Mouse (Mus musculus) midbrain, embryonic 13.5 days (tissue): ENCODE measurements around the gene Pde4dip. TPM values are rescaled to one million over a fixed set of nuclear protein-coding genes. Genes with fewer than 3 reads are reported as not detected.

Experiments
- ATAC-seq: fragments of 200-750 bp; cut with Nextera tagmentation; 2 replicates; pipeline ENCODE4 v1.8.0; 2017; ENCODE audit warnings: mild to moderate bottlenecking, moderate TSS enrichment, moderate library complexity
- H3K27ac ChIP-seq: fragments of 300-500 bp; sonication (generic); 2 replicates; pipeline ENCODE4 v1.5.1; 2015; ENCODE audit warnings: inconsistent platforms, mild to moderate bottlenecking, moderate library complexity
- H3K27me3 ChIP-seq: fragments of 300-500 bp; sonication (generic); 2 replicates; pipeline ENCODE4 v1.6.1; 2015; ENCODE audit warnings: mild to moderate bottlenecking, inconsistent platforms
- H3K36me3 ChIP-seq: fragments of 300-500 bp; sonication (generic); 2 replicates; pipeline ENCODE4 v1.6.1; 2015; ENCODE audit warnings: mild to moderate bottlenecking, inconsistent platforms
- H3K4me1 ChIP-seq: fragments of 300-500 bp; sonication (generic); replicated peaks from 2 replicates; pipeline ENCODE4 v1.6.1; 2015; ENCODE audit warnings: inconsistent platforms
- H3K4me2 ChIP-seq: fragments of 300-500 bp; sonication (generic); replicated peaks from 2 replicates; pipeline ENCODE4 v1.6.1; 2015; ENCODE audit warnings: moderate library complexity, mild to moderate bottlenecking, inconsistent platforms
- H3K4me3 ChIP-seq: fragments of 300-500 bp; sonication (generic); replicated peaks from 2 replicates; pipeline ENCODE4 v1.5.1; 2015; ENCODE audit warnings: mild to moderate bottlenecking, inconsistent platforms
- H3K9ac ChIP-seq: fragments of 300-500 bp; sonication (generic); replicated peaks from 2 replicates; pipeline ENCODE4 v1.6.1; 2015; ENCODE audit warnings: mild to moderate bottlenecking, inconsistent platforms
- H3K9me3 ChIP-seq: fragments of 300-500 bp; sonication (generic); 2 replicates; pipeline ENCODE4 v1.6.1; 2016; ENCODE audit warnings: mild to moderate bottlenecking, inconsistent platforms
- WGBS: fragments of 180-500 bp; shearing (Covaris S2); methylation state at CpG from one replicate; pipeline ENCODE4 v1.1.7; 2015; 5-methylcytosine and 5-hydroxymethylcytosine counted together
- polyA plus RNA-seq: library from polyadenylated mRNA; unstranded; fragments of >200 nt; fragmentation: Nextera tagmentation; extraction: Ambion mirVana; gene quantifications from 2 replicates; pipeline ENCODE4 v1.2.1, GENCODE M21; 2015

The Pde4dip gene
- polyA plus RNA-seq, 1 experiment from 2014 or later: 46.6 TPM

GRCm38 (mm10) chr3:97830622-97831021, 57.9 kb downstream of the Pde4dip start:
- 86% methylated on average over 2 of the region's 2 CpGs for WGBS
- ATAC-seq: no peak

DNA sequence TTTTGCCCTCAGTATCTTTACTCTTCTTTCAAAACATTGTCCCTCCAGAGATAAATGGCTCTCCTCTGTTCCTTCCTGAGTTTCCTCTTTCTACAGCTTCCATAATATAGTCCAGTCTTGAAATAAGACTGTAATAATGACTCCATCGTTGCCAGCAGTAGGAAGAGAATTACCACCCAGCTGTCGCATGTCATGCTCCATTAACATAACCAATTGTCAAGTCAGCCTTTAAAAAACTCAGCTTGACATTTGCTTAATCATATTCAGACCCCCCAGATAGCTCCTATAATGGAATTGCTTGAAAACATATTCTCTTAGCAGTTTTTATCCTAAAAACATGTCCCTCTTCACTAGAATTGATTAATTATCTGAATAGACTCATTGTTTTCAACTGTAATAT, 58.4 kb downstream of the Pde4dip start:
- Histone ChIP-seq H3K4me3 (no peak overlapping the region), H3K4me2 (no peak overlapping the region), H3K36me3 (no peaks in the 10 kb centered on the region), H3K9me3 (no peaks in the 10 kb centered on the region), H3K4me1 (peaks cover 4% of the 10 kb centered on the region), H3K27ac (no peak overlapping the region), H3K9ac (no peak overlapping the region), H3K27me3 (peaks cover 9% of the 10 kb centered on the region; the same call in 1 of the 2 replicates)
- no peak for ATAC-seq
- WGBS: 28% methylated on average over 2 of the region's 2 CpGs

More at GRCm38 (mm10) chr3:97830622-97831021, 57.9 kb downstream of the Pde4dip start:
- Histone ChIP-seq H3K9me3 (no peaks in the 10 kb centered on the region), H3K27ac (no peak overlapping the region), H3K4me3 (no peak overlapping the region), H3K4me1 (peaks cover 3% of the 10 kb centered on the region; the same call in 1 of the 2 replicates), H3K9ac (no peak overlapping the region), H3K27me3 (peaks cover 6% of the 10 kb centered on the region; the same call in 1 of the 2 replicates), H3K36me3 (no peaks in the 10 kb centered on the region), H3K4me2 (no peak overlapping the region)

GRCm38 (mm10) chr3:97828286-97828685, 60.2 kb downstream of the Pde4dip start:
- peaks cover 18% of the 10 kb centered on the region for H3K4me1 ChIP-seq
- no peak for ATAC-seq
- H3K27ac ChIP-seq: no peak overlapping the region
- no peak overlapping the region for H3K4me3 ChIP-seq
- H3K9me3 ChIP-seq: no peaks in the 10 kb centered on the region
- 93% methylated on average over 4 of the region's 4 CpGs for WGBS
- no peaks in the 10 kb centered on the region for H3K36me3 ChIP-seq
- no peak overlapping the region for H3K9ac ChIP-seq
- H3K27me3 ChIP-seq: peaks cover 27% of the 10 kb centered on the region
- no peak overlapping the region for H3K4me2 ChIP-seq

DNA sequence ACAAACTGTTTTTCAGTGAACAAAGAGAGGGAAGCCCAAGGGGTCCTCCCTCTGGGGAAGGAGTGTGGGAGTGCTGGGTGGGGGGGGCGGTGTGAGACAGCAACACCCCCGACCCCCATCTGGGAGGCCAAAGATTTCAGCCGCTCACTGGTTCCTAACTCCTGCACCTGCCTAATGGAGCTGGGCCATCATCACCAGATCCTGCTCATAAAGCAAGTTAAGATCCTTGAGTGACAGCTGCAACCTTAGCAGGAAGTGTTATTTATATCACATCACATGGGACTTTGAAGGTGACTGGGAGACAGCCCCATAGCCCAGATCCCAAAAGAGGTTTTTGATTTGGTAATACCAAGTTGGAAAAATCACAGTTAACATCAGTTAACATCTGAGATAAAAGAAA, 63.3 kb downstream of the Pde4dip start:
- no peak overlapping the region for H3K4me3 ChIP-seq
- H3K36me3 ChIP-seq: no peaks in the 10 kb centered on the region
- H3K4me1 ChIP-seq: peaks cover 18% of the 10 kb centered on the region
- H3K9ac ChIP-seq: no peak overlapping the region
- no peaks in the 10 kb centered on the region for H3K9me3 ChIP-seq
- ATAC-seq: no peak
- peak overlapping the region; percentile 78; the same call in 1 of the 2 replicates for H3K4me2 ChIP-seq
- H3K27me3 ChIP-seq: peaks cover 39% of the 10 kb centered on the region
- 22% methylated on average over 3 of the region's 3 CpGs for WGBS
- H3K27ac ChIP-seq: no peak overlapping the region

DNA sequence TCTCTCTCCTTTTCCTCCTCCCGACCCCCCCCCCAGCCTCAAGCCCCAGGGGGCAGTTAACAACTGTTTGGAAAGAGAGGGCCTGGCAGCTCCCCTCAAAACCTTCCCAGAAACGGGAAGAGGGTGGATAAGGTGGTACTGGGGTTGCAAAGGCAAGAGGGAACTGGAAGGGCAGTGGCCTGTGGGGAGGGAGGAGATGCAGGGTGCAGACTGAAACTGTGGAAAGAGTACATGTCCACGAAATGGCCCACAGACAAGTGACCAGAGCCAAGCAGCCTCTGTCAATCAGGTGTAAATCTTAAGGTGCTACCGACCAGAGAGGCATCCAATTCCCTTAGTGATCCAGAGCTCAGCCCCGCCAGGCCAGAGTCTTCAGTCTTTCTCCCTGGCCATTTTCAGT, 63.8 kb downstream of the Pde4dip start:
- ATAC-seq: peak; percentile 48; the same call in 1 of the 2 replicates
- Histone ChIP-seq H3K4me1 (peaks cover 15% of the 10 kb centered on the region), H3K4me2 (peak overlapping the region; percentile 78), H3K27me3 (peaks cover 39% of the 10 kb centered on the region), H3K4me3 (peak overlapping the region; percentile 41), H3K36me3 (no peaks in the 10 kb centered on the region), H3K9ac (peak overlapping the region; percentile 46; the same call in 1 of the 2 replicates), H3K27ac (no peak overlapping the region), H3K9me3 (no peaks in the 10 kb centered on the region)
- 3% methylated on average over 5 of the region's 5 CpGs for WGBS

GRCm38 (mm10) chr3:97824011-97824711, 64.3 kb downstream of the Pde4dip start:
- no peak overlapping the region for H3K27ac ChIP-seq
- WGBS: under 1% methylated on average over 29 of the region's 29 CpGs
- peak overlapping the region; percentile 78 for H3K4me2 ChIP-seq
- H3K9ac ChIP-seq: peak overlapping the region; percentile 46
- no peaks in the 10 kb centered on the region for H3K9me3 ChIP-seq
- ATAC-seq: peak; percentile 80
- peak overlapping the region; percentile 41 for H3K4me3 ChIP-seq
- H3K27me3 ChIP-seq: peaks cover 39% of the 10 kb centered on the region
- no peaks in the 10 kb centered on the region for H3K36me3 ChIP-seq
- H3K4me1 ChIP-seq: peaks cover 15% of the 10 kb centered on the region

DNA sequence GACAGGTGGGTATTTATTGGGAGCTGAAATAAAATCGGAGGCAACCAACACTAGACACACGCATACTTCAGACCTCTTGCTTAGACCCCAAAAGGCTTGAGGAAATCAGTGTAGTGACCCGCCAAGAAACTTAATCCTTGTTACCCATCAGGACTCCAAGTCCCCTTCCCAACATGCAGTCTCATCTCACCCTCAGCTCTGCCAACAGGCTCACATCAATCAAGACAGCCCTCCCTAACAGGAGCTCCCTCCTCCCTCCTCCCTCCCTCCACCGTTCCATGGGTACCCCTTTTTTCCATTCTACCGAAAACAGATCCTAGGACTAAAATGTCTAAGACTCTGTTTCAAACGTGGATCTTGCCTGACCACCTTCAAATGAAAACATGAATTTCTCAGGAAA, 65.1 kb downstream of the Pde4dip start:
- Histone ChIP-seq H3K9me3 (no peaks in the 10 kb centered on the region), H3K4me1 (peaks cover 15% of the 10 kb centered on the region), H3K4me3 (peak overlapping the region; percentile 41; the same call in 1 of the 2 replicates), H3K4me2 (peak overlapping the region; percentile 78; the same call in 1 of the 2 replicates), H3K9ac (no peak overlapping the region), H3K27me3 (peaks cover 39% of the 10 kb centered on the region), H3K27ac (no peak overlapping the region), H3K36me3 (no peaks in the 10 kb centered on the region)
- ATAC-seq: no peak
- WGBS: 25% methylated on average over 6 of the region's 6 CpGs

DNA sequence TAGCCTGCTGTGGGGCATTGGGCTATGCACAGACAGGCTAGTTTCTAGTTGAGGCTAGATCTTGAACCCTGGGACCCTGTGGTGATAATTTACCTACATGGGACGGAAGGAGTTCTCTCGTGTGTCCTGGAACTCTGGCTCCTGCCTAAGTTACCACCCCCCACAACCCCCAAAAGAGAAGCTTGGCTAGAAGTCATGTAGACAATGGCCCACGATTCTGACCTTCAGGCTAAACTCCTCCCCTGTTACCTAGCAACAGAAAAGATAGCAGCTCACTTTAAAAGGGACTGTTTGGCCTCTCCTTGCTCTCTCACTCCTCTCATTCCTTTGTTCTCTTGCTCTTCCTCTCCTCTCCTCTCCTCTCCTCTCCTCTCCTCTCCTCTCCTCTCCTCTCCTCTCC, 69.5 kb downstream of the Pde4dip start:
- no peak overlapping the region for H3K9ac ChIP-seq
- H3K4me1 ChIP-seq: peaks cover 4% of the 10 kb centered on the region
- no peak for ATAC-seq
- no peaks in the 10 kb centered on the region for H3K36me3 ChIP-seq
- H3K9me3 ChIP-seq: no peaks in the 10 kb centered on the region
- H3K27ac ChIP-seq: no peak overlapping the region
- no peak overlapping the region for H3K4me2 ChIP-seq
- WGBS: 38% methylated on average over 3 of the region's 3 CpGs
- H3K27me3 ChIP-seq: peaks cover 19% of the 10 kb centered on the region
- H3K4me3 ChIP-seq: no peak overlapping the region

- Histone ChIP-seq H3K36me3 (no peaks in the 10 kb centered on the region), H3K4me3 (no peak overlapping the region), H3K27me3 (peaks cover 13% of the 10 kb centered on the region), H3K4me1 (no peaks in the 10 kb centered on the region), H3K9me3 (no peaks in the 10 kb centered on the region), H3K27ac (no peak overlapping the region), H3K4me2 (no peak overlapping the region), H3K9ac (no peak overlapping the region)
- ATAC-seq: no peak
- WGBS: 90% methylated on average over 1 of the region's 1 CpGs
Observed at GRCm38 (mm10) chr3:97818383-97818982, 70.0 kb downstream of the Pde4dip start.

GRCm38 (mm10) chr3:97811651-97812399, 76.7 kb downstream of the Pde4dip start:
- Histone ChIP-seq H3K36me3 (no peaks in the 10 kb centered on the region), H3K4me1 (0 out of 2 replicates have a peak, but pooled peaks cover 2% of the 10 kb centered on the region), H3K9ac (no peak overlapping the region), H3K4me2 (no peak overlapping the region), H3K27me3 (no peaks in the 10 kb centered on the region), H3K9me3 (no peaks in the 10 kb centered on the region), H3K4me3 (no peak overlapping the region), H3K27ac (no peak overlapping the region)
- no peak for ATAC-seq
- WGBS: 30% methylated on average over 7 of the region's 7 CpGs

DNA sequence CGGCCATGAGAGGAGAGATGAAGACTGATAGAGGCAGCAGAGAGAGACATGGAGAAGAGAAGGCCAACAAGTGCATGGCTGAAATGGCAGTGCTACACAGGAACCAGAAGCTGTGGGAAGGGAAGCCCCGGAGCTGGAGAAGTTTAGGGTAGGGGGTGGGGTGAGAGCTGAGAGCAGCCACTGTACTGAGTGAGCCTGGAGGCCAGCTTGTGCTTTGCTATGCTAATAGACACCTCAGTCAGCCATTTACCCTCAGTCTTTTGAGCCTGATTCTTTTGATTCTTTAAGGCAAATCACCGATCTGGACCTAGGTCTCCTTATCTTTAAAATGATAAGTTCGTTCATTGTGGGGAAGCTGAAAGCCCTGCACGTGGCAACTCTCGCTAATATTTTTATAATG, 77.3 kb downstream of the Pde4dip start:
- Histone ChIP-seq H3K27me3 (no peaks in the 10 kb centered on the region), H3K9ac (no peak overlapping the region), H3K4me2 (no peak overlapping the region), H3K4me3 (no peak overlapping the region), H3K36me3 (no peaks in the 10 kb centered on the region), H3K27ac (no peak overlapping the region), H3K4me1 (0 out of 2 replicates have a peak, but pooled peaks cover 2% of the 10 kb centered on the region), H3K9me3 (no peaks in the 10 kb centered on the region)
- no peak for ATAC-seq
- WGBS: 26% methylated on average over 6 of the region's 6 CpGs

GRCm38 (mm10) chr3:97810334-97810733, 78.2 kb downstream of the Pde4dip start:
- no peaks in the 10 kb centered on the region for H3K36me3 ChIP-seq
- WGBS: 94% methylated on average over 2 of the region's 2 CpGs
- no peak for ATAC-seq

More at GRCm38 (mm10) chr3:97810334-97810733, 78.2 kb downstream of the Pde4dip start:
- H3K4me2 ChIP-seq: no peak overlapping the region
- no peak overlapping the region for H3K27ac ChIP-seq
- no peaks in the 10 kb centered on the region for H3K27me3 ChIP-seq
- no peak overlapping the region for H3K9ac ChIP-seq
- H3K4me1 ChIP-seq: 0 out of 2 replicates have a peak, but pooled peaks cover 2% of the 10 kb centered on the region
- H3K4me3 ChIP-seq: no peak overlapping the region
- H3K9me3 ChIP-seq: no peaks in the 10 kb centered on the region
